Mouse (Mus musculus) embryonic facial prominence, embryonic 10.5 days (tissue): Measurements from ENCODE around the gene Col4a1. TPM values are rescaled to one million over a fixed set of nuclear protein-coding genes. Genes with fewer than 3 reads are reported as not detected.

Experiments used
- DNase-seq: peaks from one replicate; pipeline ENCODE4 v3.0.0-alpha.2; 2017; ENCODE audit warnings: low spot score
- H3K27ac ChIP-seq: fragments of 300-500 bp; sonication (generic); replicated peaks from 2 replicates; pipeline ENCODE4 v1.5.1; 2016; ENCODE audit warnings: mild to moderate bottlenecking
- H3K27me3 ChIP-seq: fragments of 300-500 bp; sonication (generic); replicated peaks from 2 replicates; pipeline ENCODE4 v1.6.1; 2016; ENCODE audit warnings: low read depth, mild to moderate bottlenecking; ENCODE audit not compliant: poor library complexity, severe bottlenecking
- H3K36me3 ChIP-seq: fragments of 300-500 bp; sonication (generic); replicated peaks from 2 replicates; pipeline ENCODE4 v1.6.1; 2016; ENCODE audit warnings: mild to moderate bottlenecking, moderate library complexity
- H3K4me1 ChIP-seq: fragments of 300-500 bp; sonication (generic); 2 replicates; pipeline ENCODE4 v1.6.1; 2016
- H3K4me3 ChIP-seq: fragments of 300-500 bp; sonication (generic); 2 replicates; pipeline ENCODE4 v1.5.1; 2016; ENCODE audit warnings: mild to moderate bottlenecking, moderate library complexity
- H3K9me3 ChIP-seq: fragments of 300-500 bp; sonication (generic); 2 replicates; pipeline ENCODE4 v1.6.1; 2016; ENCODE audit warnings: mild to moderate bottlenecking
- WGBS: fragments of 180-500 bp; shearing (Covaris S2); methylation state at CpG from one replicate; pipeline ENCODE4 v1.1.7; 2016; 5-methylcytosine and 5-hydroxymethylcytosine counted together
- polyA plus RNA-seq: library from polyadenylated mRNA; unstranded; fragments of >200 nt; fragmentation: Nextera tagmentation; extraction: Ambion mirVana; gene quantifications from 2 replicates; pipeline ENCODE4 v1.2.1, GENCODE M21; 2016

Gene Col4a1
- polyA plus RNA-seq, 1 experiment from 2014 or later = 138 TPM

DNA sequence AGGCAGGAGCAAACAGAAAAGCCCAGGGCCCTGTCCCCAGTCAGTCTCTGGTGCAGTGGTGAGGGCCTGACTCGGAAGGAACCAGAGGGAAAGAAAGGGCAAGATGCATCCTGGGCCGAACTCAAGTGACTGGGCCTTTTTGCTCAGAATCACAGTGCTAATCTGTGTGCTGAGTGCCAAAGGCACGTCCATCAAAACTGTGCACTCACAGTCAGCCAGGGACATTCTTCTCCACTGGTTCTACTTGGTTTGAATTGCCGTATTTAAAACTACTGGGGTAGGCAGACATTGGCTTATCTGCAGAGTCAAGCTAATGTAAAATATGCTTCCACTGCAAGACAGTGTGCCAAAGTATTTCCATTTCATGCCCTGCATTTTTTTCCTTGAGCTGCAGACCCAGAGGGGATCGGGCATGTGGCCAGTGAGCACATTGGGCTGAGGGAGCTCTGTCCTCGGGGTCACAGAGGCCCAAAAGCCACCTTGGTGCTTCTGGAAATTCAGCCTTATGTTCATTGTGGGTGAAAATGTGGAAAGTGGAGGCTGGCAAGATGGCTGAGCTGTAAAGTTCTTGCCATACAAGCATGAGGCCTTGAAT lies 12.3 kb upstream of the Col4a1 start:
- H3K27ac ChIP-seq = peak overlapping the region; percentile 35; the same call in 1 of the 2 replicates
- peaks cover 28% of the 10 kb centered on the region for H3K36me3 ChIP-seq
- peaks cover 29% of the 10 kb centered on the region for H3K4me1 ChIP-seq
- 84% methylated on average over 6 of the region's 6 CpGs for WGBS
- H3K27me3 ChIP-seq = no peaks in the 10 kb centered on the region
- H3K4me3 ChIP-seq = no peak overlapping the region
- H3K9me3 ChIP-seq = no peaks in the 10 kb centered on the region
- DNase-seq = no peak

DNA sequence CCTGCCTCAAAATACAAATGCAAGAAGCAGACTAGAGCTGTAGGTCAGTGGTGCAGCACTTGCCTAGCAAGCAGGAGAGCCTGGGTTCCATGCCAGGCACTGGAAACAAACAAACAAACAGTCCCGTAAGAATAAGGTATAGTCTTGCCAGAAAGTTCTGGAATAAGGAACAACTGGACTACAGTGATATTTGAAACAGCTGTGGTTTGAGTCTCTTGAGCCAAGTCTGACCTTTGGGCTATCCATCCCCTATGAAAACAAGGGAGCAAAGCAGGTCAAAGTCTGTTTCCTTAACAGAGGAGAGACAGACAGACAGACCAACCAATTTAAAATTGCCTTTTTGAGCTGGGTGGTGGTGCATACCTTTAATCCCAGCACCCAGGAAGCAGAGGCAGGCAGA lies 11.1 kb upstream of the Col4a1 start:
- H3K4me3 ChIP-seq = no peak overlapping the region
- 77% methylated on average over 1 of the region's 1 CpGs for WGBS
- H3K36me3 ChIP-seq = peaks cover 39% of the 10 kb centered on the region
- no peaks in the 10 kb centered on the region for H3K27me3 ChIP-seq
- H3K4me1 ChIP-seq = peaks cover 31% of the 10 kb centered on the region
- H3K27ac ChIP-seq = no peak overlapping the region
- H3K9me3 ChIP-seq = no peaks in the 10 kb centered on the region
- DNase-seq = no peak

DNA sequence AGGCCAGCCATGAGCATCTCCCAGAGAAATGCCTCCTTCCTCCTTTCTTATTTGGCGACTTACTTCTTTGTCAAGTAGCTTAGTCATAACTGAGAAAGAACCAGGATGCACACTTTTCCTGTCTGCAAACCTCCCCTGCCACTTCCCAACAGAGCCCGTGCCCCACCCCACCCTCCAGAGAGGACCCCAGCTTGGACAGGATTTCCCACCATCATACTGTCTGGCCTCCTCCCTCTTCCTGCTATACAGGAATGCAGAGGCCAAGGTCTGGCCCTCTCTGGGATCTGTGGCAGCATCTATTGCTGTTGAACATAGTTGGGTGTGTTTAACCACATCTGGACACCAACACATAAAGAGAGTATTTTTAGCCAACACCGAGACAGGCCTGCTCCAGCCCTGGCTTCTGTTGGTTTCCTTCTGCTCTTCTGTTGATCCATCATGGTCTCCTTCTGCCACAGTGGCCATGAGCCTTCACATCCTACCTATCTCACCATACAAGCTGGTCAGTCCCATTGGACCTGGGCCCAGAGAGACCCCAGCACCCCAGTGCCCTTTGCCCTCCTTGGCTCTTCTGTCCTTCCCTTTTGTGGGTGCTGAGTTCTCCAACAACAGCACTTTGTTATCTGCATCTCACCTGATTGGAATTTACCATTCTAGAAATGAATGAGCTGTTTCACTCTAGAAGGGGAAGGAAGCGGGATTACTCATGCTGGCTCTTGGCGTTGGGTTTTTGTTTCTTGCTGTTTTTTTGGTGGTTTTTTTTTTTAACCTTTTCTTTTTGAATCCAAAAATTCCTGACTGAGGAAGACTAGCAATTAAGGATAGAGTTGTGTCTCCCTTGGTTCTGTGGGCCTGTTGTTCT lies 10.3 kb upstream of the Col4a1 start:
- Histone ChIP-seq H3K9me3 (no peaks in the 10 kb centered on the region), H3K4me1 (peaks cover 30% of the 10 kb centered on the region), H3K4me3 (no peak overlapping the region), H3K27ac (no peak overlapping the region), H3K27me3 (no peaks in the 10 kb centered on the region), H3K36me3 (peaks cover 42% of the 10 kb centered on the region)
- WGBS = 88% methylated on average over 5 of the region's 5 CpGs
- no peak for DNase-seq

GRCm38 (mm10) chr8:11321841-11322240 lies 9.2 kb upstream of the Col4a1 start:
- Histone ChIP-seq H3K4me1 (peaks cover 30% of the 10 kb centered on the region), H3K36me3 (peaks cover 42% of the 10 kb centered on the region), H3K27me3 (no peaks in the 10 kb centered on the region), H3K9me3 (no peaks in the 10 kb centered on the region), H3K27ac (no peak overlapping the region), H3K4me3 (no peak overlapping the region)
- no peak for DNase-seq
- 91% methylated on average over 7 of the region's 7 CpGs for WGBS

DNA sequence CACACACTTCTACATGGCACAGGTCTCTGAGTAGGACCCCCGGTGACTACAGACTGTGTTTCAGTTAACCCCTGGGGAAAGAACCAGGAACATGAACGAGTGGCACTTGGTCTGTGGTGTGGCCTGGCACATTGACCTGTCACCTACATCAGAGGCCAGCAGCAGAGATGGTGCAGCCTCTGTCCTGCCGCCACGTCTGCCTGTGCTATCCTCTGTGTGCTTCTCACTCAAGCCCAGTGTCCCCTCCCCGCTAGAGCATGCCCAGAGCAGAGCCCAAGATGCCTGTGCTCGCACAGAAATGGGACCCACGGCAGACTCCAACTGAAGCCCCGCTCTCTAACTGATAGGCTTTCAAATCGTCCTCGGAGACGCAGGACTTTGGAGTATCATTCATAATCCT lies 6.8 kb upstream of the Col4a1 start:
- H3K4me3 ChIP-seq = no peak overlapping the region
- no peak overlapping the region for H3K27ac ChIP-seq
- peaks cover 40% of the 10 kb centered on the region for H3K4me1 ChIP-seq
- DNase-seq = no peak
- 89% methylated on average over 11 of the region's 11 CpGs for WGBS
- peaks cover 16% of the 10 kb centered on the region for H3K27me3 ChIP-seq
- peaks cover 55% of the 10 kb centered on the region for H3K36me3 ChIP-seq
- no peaks in the 10 kb centered on the region for H3K9me3 ChIP-seq

DNA sequence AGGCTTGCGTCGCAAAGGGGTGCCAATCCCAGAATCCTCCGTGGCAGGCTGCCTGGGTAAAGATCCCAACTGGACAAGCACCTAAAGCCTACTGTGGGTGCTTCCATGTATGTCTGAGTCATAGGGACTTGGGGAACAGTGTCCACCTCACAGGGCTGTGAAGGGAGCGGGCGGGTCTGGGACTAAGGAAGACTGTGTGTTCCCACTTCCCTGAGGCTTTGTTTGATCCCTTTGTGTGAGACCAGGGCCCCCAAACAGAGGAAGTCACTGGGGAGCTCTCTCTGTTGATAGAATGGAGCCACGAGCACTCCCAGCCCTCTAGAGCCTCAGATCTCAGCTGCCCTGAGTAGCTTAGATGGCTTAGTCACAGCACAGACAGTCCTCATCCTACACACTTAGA lies 3.5 kb upstream of the Col4a1 start:
- Histone ChIP-seq H3K27ac (0 out of 2 replicates have a peak overlapping the region, but pooled peaks have one; percentile 2), H3K4me1 (peaks cover 72% of the 10 kb centered on the region)

GRCm38 (mm10) chr8:11315179-11315943 lies 2.7 kb upstream of the Col4a1 start:
- Histone ChIP-seq H3K36me3 (peaks cover 36% of the 10 kb centered on the region), H3K27me3 (peaks cover 55% of the 10 kb centered on the region), H3K9me3 (no peaks in the 10 kb centered on the region), H3K4me3 (peak overlapping the region; percentile 88; the same call in 1 of the 2 replicates), H3K27ac (peak overlapping the region; percentile 2; the same call in 1 of the 2 replicates), H3K4me1 (peaks cover 78% of the 10 kb centered on the region)
- WGBS = 83% methylated on average over 16 of the region's 16 CpGs
- no peak for DNase-seq

More for the DNA sequence above, 3.5 kb upstream of the Col4a1 start:
- Histone ChIP-seq H3K9me3 (no peaks in the 10 kb centered on the region), H3K36me3 (peaks cover 42% of the 10 kb centered on the region), H3K4me3 (no peak overlapping the region), H3K27me3 (peaks cover 49% of the 10 kb centered on the region)
- 80% methylated on average over 6 of the region's 6 CpGs for WGBS
- DNase-seq = no peak

- 81% methylated on average over 8 of the region's 8 CpGs for WGBS
- H3K4me1 ChIP-seq = peaks cover 86% of the 10 kb centered on the region
- no peak for DNase-seq
- H3K9me3 ChIP-seq = no peaks in the 10 kb centered on the region
- H3K4me3 ChIP-seq = peak overlapping the region; percentile 88
- H3K27ac ChIP-seq = peak overlapping the region; percentile 97
- H3K36me3 ChIP-seq = peaks cover 34% of the 10 kb centered on the region
- H3K27me3 ChIP-seq = peaks cover 63% of the 10 kb centered on the region
Observed at GRCm38 (mm10) chr8:11314613-11315012, 2.0 kb upstream of the Col4a1 start.

DNA sequence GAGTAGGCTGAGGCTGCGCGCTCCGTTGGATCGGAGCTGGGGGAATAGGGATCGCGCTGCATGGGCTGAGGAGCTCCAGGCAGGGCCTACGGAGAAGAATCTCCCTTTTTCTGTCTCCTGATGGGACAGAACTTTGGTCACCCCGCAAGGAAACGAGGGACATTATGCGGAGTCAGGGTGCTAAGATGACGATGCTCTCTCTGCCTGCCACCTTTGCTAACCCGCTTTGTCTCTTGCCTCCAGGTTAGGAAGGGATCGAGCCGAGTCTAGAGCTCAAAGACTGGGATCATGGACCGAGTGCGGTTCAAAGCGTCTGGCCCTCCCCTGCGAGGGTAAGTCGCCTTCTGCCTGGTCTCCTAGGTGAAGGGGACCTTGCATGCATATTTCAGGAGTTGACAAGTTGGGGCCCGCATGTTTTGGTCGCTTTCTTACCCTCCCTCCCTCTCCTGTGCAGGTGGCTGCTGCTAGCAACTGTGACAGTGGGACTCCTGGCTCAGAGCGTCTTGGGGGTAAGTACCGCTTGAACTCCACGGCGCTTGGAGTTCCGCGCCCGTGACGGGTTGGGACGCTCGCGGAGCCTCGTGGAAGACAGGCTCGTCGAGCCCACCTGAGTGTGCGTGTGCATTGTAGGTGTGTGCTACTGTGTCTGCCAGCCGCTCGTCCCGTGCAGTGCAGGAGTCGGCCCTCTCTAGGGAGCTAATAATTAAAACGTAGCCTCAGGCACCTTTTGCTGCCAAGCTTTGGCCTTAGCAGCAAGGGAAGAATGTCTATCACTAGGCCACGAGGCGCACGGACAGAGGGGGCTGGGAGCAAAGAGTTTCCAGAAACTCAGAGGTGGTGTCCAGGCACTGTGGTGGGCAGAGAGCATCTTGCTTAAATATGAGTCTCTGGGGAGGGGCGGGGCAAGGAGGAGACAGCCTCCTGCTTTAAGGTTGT lies 818 bp upstream of the Col4a1 start:
- H3K9me3 ChIP-seq = no peaks in the 10 kb centered on the region
- H3K4me1 ChIP-seq = peaks cover 95% of the 10 kb centered on the region

DNA sequence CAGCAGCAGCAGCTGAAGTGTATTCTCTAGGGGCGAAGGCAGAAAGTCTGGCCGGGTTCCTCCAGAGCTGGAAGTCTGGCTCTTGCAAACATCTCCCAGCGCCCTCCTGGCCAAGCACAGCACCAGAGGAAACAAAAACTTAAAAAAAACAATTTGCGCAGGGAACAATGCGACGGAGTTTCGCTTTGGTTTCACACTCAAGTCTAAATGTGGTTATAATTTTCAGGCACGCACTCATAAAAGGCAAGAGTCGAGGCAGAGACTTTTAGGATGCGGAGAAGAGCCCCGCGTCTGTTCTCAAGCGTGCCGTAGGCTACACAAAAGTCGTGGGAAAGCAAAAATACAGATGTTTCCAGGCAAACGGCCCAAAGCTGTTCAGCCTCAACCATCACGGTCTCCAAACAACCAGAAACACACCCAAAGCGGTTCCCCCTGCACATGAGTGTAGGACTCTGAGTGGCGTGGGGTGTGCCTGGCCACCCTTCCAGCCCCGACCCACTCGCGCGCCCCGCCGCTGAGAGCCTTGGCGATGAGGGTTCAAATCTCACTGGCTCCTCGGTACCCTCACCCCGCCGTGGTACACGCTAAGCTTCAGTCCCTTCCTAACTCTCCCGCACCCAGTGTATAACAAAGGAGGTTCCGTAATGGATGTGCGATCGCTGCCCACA lies 811 bp downstream of the Col4a1 start:
- Histone ChIP-seq H3K9me3 (no peaks in the 10 kb centered on the region), H3K27ac (peak overlapping the region; percentile 97), H3K36me3 (peaks cover 30% of the 10 kb centered on the region), H3K4me1 (peaks cover 95% of the 10 kb centered on the region), H3K4me3 (peak overlapping the region; percentile 88), H3K27me3 (peaks cover 69% of the 10 kb centered on the region)
- under 1% methylated on average over 34 of the region's 34 CpGs for WGBS
- DNase-seq = peak; percentile 62

More for the DNA sequence above, 818 bp upstream of the Col4a1 start:
- H3K27ac ChIP-seq = peak overlapping the region; percentile 97
- 1% methylated on average over 45 of the region's 45 CpGs for WGBS
- DNase-seq = peak; percentile 63
- peak overlapping the region; percentile 88 for H3K4me3 ChIP-seq
- H3K27me3 ChIP-seq = peaks cover 69% of the 10 kb centered on the region
- peaks cover 24% of the 10 kb centered on the region; the same call in 1 of the 2 replicates for H3K36me3 ChIP-seq

DNA sequence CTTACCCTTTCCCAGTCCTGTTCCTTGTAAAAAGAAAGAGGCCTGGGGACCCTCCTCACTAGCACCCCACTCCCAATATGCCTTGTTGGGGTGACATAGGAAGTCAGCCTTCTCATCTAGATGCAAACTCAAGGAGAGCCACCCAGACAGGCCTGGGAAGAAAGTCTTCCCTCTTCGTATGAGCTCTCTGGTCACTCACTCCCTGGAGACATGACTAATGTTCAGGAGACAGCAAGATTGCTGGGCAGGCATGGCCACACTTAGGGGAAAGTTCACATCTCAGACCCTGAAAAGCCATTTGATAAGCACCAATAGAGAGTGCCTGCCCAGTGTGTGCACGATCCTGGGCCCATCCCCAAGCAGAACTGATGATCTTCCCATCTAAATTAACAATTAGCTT lies 2.6 kb downstream of the Col4a1 start:
- Histone ChIP-seq H3K36me3 (peaks cover 27% of the 10 kb centered on the region), H3K27ac (peak overlapping the region; percentile 14), H3K9me3 (no peaks in the 10 kb centered on the region), H3K27me3 (peaks cover 59% of the 10 kb centered on the region), H3K4me3 (peak overlapping the region; percentile 24; the same call in 1 of the 2 replicates), H3K4me1 (peaks cover 78% of the 10 kb centered on the region)
- no peak for DNase-seq
- 63% methylated on average over 2 of the region's 2 CpGs for WGBS
